Mouse (Mus musculus): ENCODE results near the gene Mrpl34.
A peak's percentile ranks its signal among the peaks of the same experiment; 100 is the strongest.

The Mrpl34 gene

GRCm38 (mm10) chr8:71469411-71469810 is 4.7 kb downstream of the Mrpl34 start:
- DNase-seq (ENCODE audit: low spot score in 2 of 2): peak in 1 of 2 experiments; percentile 71

DNA sequence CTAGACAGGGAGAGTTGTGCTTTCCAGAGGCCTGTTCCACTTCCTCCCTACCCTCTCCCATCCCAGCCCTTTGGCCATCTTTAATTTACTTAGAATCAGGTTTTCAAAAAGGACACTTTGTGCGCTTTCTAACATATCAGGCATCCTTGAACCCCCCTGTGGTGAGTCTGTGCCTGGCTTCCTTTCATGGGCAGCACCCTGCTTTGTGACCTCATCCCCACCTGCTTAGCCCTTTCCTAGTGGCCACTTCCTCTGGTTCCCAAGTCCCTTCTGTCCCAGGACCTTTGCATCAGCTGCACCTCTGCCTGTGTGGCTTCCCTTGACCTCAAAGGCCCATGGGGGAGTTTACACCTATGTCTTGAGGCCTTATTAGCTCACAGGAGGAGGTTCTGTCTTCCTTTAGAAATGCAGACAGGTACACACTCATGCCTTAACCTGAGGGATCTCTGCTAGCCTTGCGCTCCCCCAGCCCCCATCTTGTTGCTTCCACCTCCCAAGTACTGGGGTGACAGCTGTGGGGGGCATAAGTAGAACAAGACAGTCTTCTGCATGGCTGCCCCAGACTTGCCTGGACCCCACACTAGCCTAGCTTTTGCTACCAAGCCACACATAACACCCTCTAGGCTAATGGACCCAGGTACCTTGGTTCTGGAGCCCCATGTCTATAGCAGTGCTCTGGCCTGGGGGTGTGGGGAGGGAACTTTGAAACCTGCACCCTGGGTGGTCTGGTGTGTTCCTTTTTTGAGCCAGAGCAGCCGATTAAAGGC is 5.6 kb downstream of the Mrpl34 start:
- DNase-seq (ENCODE audit: low spot score in 2 of 2): no peak

GRCm38 (mm10) chr8:71470913-71471255 is 6.1 kb downstream of the Mrpl34 start:
- DNase-seq (ENCODE audit: low spot score in 2 of 2): no peak

- no peak for DNase-seq (ENCODE audit: low spot score in 2 of 2)
These were observed 7.1 kb downstream of the Mrpl34 start for GRCm38 (mm10) chr8:71471861-71472260.

GRCm38 (mm10) chr8:71472601-71473386 is 8.0 kb downstream of the Mrpl34 start:
- DNase-seq (ENCODE audit: low spot score in 2 of 2): no peak

- DNase-seq (ENCODE audit: low spot score in 2 of 2): no peak
These were observed 9.6 kb downstream of the Mrpl34 start for GRCm38 (mm10) chr8:71474344-71474743.

DNA sequence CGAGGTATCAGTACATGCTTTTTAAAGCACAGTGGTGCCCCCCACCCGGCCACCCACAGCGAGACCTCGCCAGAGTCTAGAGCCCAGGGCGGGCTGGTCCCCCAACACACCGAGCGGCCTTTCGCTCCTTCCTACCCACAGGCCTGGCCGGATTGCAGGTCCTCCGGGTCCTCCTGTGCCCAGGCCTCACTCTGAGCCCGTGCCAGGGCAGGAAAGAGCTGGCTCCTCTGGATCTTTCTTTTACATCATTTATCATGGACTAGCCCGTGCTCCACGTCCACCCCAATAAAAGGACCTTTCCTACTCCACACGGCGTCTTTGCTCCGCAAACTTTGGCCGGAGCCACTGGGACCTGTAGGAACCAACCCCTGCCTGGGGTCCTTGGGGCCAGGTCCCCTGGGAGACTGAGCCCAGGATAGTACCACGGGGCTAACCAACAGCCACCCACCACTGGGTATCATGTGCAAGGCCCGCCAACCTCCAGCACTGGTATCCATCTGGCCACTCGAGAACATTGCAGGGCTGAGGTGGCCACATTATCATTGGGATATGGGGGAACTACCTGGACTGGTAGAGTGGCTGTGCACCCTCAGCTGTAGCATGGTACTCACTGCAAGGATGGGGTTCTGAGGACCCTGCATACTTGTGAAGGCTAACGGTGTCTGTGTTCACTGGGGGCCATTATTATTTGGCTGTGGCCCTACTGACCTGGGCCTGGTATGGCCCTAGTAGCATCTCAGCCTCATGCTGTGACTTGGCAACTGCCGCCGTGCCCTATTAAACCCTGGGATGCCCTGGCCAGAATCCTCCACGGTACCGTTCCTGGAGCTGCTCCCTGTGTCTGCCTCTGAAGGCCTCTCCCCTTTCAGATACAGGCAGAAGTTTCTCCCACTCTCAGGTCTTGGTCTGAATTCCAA is 10.3 kb downstream of the Mrpl34 start:
- DNase-seq (ENCODE audit: low spot score in 2 of 2): no peak

GRCm38 (mm10) chr8:71475702-71476075 is 10.9 kb downstream of the Mrpl34 start:
- no peak for DNase-seq (ENCODE audit: low spot score in 2 of 2)

DNA sequence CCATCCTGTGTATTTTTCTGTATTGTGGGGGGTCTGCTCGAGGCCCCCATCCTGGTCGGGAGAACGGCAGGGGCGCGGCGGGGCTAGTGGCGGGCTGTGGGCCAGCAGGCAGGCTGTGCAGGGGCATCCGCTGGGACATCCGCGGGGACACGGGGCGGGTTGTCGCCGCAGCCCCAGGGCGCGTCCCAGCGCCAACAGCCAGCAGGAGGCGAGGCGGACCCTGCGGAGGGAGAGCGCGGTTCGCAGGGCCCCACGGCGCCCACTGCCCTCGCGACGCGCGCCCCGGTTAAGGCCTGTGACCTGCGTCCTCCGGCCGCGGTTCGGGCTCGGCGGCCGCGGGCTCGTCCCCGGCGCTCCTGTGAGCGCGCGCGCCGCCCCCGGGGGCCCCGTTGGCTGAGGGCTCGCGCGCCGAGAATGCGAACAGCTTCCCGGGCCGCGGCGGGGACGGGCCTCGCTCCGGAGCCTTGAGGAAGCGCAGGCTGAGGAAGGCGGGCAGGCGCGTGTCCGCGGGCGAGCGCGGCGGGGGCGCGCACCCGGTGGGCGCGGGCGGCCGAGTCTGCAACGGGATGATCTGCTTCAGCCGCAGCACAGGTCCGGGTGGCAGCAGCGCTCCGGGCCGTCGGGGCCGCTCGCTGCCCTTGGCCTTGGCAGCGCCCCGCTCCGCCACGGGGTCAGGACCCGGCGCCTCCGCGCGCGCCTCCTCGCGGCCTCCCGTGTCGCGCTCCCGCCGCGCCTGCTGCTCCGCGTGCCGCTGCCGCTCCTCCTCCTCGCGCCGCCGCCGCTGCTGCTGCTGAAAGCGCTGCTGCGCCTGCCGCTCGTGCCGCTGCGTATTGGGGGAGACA is 11.6 kb downstream of the Mrpl34 start:
- DNase-seq (ENCODE audit: low spot score in 2 of 2): peak; percentile 84 to 88

DNA sequence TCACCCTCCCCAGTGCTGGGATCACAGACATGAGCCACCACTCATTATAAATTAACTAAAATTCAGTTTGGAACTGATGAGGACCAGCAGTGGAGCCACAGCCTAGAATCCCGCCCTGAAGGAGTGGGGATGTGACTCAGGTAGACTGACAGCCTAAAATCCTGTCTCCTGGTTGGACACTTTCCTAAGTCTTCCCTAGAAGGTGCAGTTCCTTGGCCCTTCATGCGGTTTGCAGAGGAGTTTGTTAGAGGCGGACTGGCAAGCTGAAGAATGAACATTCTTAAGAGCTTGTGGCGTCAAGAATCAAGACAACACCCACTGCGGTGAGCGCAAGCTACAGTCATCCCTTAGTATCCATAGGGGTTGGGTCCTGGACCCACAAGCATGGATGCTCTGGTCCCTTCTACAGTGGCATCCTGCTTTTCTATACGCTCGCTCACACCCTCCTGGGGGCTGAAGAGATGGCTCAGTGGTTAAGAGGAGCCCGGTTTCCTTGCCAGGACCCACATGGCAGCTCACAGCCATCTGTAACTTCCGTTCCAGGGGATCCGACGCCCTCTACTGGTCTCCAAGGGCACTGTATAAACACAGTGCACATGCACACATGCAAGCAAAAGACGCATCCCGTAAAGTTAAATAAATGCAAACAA is 12.6 kb downstream of the Mrpl34 start:
- DNase-seq (ENCODE audit: low spot score in 2 of 2): no peak

DNA sequence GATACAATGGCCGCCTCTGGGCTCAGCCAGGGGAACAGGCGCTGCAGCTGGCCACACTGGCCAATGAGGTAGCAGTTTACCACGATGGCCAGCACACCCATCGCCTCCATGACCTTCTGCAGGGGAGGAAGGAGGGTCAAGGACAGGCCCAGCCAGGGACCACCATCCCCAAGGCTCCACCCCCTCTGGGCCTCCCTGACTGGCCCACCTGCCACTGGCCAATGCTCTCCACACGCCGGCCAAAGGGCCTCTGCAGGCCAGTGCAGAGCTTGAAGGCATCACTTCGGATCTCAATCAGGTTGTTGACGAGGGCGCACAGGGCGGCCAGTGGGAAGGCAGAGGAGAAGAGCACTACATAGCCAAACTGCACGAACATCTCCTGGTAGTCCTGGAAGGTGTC is 14.2 kb downstream of the Mrpl34 start:
- DNase-seq (ENCODE audit: low spot score in 2 of 2): no peak

- no peak for DNase-seq (ENCODE audit: low spot score in 2 of 2)
These were observed 19.2 kb downstream of the Mrpl34 start for GRCm38 (mm10) chr8:71483932-71484331.

- DNase-seq (ENCODE audit: low spot score in 2 of 2): no peak
These were observed 20.0 kb downstream of the Mrpl34 start for GRCm38 (mm10) chr8:71484736-71485135.

DNA sequence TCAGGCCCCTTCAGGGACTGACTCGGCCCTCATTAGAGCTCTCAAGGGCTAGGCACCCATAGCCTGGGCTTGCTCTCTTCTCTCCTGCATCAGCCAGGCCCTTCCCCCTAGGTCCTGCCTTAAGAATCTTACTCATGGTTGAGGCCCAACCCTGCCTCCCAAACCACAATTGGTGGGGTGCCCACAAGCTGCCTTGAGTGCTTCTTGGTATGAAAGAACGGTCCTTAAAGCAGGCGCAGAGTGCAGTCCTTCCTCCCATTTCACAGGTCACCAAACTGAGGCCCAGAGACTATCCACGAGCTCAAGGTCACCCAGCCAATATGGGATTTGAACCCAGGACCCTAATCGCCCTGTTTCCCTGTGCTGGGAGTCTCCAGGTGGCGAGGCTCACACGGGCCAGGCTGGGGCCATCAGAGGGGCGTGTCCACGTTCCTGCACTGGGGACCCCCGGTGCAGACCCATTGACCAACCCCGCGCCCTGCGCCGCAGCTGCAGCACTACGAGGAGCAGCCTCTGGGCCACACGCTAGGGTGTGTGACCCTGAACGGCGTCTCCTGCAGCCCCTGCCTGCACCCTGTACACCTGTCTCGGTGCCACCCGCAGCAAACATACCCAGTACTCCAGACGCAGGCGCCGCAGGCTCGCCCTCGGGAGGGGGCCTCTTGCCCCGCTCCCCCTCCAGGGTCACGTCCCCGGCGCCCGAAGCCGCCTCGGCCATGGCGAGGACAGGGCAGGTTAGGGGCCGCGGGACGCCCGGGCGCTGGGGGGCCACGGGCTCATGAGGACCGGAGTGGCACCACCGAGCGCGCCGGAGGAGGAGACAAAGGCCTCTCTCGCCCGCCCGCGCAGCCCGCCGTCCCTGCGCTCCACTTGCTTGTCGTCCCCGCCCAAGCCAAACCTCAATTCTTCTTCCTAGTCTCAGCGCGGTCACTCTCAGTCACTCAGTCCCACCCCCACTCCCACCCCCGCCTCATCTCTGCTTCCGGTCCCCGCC is 20.7 kb downstream of the Mrpl34 start, which contains the start of gene Ano8:
Gene Ano8 (minus strand): TSS at position 822 of the 994 bp plus-strand sequence.
- DNase-seq (ENCODE audit: low spot score in 2 of 2): peak; percentile 83 to 87

DNA sequence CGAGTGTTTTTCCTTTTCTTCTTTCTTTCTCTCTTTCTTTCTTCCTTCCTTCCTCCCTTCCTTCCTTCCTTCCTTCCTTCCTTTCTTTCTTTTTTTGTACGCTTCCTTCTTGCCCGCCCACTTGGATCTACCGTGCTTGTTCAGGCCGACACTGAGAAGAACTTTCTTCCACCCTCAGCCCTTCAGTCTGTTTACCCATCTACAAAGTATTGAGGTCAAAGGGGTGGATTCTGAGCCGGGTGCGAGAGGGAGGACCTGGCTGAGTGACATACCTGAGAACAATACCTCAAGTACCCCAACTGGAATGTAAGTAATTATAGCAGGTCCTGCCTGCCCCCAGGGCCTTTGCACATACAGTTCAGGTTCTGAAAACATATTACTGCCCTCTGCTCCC is 21.4 kb downstream of the Mrpl34 start:
- no peak for DNase-seq (ENCODE audit: low spot score in 2 of 2)

DNA sequence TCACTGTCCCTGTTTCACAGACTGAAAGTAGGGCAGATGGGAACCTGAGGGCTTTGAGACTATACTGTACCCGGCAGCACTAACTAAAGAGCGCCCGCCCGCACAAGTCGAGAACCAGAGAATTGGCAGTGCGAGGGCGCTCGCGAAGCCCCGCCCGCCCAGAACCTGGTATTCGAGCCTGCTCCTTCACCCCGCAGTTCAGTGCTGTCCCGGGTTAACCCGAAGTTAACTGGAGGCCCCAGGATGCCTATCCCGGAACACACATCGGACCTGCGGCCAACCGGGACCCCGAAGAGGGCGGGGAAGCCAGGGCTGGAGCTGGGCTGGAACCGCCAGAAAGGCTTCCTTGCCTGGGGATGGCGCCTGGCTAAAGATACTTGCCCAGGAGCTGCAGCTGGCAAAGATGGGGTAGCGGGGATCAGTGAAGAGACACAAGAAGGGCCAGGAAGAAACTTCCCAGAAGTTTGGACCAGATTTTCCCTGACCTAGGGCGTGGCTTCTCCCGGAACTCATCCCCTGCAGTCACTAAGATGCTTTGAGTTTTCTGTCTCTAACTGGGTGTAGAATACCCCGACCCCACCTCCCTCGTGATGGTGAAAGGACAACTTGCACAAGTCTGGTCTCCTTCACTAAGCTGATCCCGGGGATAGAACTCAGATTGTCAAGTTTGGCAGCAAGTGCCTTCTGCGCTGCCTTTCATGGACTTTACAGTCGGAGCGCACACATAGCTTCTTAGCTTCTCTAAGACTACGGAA is 23.1 kb downstream of the Mrpl34 start, which contains the start of gene Gtpbp3:
Gene Gtpbp3 (plus strand): TSS at position 413 of the 755 bp plus-strand sequence.
- DNase-seq (ENCODE audit: low spot score in 2 of 2): peak; percentile 80 to 86

DNA sequence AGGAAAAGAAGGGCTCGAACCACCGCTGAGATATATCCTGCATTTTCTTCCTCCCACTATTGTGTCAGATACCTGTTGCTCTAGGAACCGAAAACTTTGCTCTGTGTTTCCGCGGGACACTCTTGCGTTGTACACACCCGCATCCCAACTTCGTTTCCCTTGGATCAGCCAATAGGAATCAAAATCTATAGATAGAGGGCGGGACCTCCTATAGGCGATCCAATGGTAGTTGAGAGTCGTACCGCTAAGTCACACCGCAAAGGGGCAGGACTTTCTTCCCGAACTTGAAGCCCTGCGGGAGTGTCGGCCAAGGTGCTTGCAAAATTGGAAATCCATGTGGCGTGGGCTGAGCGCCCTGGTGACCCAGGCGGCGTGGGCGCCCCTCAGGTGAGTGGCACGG is 23.7 kb downstream of the Mrpl34 start:
- DNase-seq (ENCODE audit: low spot score in 2 of 2): peak; percentile 93 to 95

DNA sequence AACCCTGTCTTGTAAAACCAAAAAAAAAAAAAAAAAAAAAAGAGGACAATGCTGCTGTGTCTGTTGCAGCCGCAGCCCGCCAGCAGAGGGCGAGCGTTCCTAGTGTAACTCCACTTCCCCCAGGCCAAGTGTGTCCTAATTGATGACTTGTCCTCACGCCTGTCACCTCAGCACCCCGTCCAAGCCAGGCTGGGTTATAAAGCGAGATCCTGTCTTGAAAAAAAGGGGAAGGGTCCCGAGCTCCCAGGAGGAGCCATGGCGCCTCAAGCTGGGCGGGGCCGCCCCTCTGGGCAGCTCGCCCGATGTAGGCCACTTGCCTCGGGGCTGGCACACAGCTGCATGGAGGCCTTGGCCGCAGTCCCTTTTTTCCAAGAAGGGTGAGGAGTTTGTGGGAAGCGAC is 30.3 kb downstream of the Mrpl34 start:
- DNase-seq (ENCODE audit: low spot score in 2 of 2): peak; percentile 78 to 85

DNA sequence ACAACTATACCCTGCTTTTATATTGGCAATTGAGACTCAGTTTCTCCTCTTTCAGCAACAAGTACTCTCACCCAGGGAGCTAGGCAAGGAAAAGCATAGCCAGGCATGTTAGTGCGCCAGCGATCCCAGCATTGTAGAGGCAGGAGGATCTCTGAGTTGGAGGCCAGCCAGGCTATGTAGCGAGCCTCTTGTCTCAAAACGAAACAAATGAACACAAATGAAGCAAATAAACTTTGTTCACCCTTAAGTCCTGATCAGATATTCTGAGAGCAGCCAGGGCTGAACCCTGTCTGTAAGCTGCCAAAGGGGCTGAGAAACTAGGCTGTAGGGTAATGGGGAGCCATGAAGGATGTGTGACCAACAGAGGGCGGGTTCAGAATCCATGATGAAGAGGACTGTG is 31.1 kb downstream of the Mrpl34 start:
- DNase-seq (ENCODE audit: low spot score in 2 of 2): no peak
